Mouse (Mus musculus): ENCODE measurements at regions not wholly inside any gene's neighbourhood (a gene's known extent, or its start where the extent isn't known, plus 50 kb on each side); places are given as distances from the start of the nearest gene placed in this dataset.

DNA sequence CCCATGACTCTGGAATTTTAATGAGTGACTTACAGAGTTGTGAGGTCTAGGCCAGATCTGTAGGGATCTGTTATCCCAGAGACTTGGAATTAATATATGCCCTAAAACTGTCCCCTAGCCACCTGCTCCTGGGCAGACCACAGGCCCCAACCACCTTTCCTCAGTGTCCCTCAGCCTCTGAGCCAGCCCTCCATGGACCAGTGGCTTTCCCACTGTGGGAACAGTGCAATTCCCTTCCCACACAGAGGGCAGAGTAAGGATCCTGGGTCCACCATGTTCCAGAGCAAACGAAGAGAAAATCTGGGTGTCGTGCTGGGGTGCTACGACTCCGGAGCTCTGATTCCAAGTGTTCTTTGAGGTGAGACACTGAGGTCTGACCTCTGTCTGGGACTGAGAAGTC lies 174.7 kb downstream of the Thbs2 start:
- Histone ChIP-seq H3K27me3 (replicated peaks; ENCODE audit: control insufficient read depth, insufficient read depth, low read length) (peaks cover 8% of the 10 kb centered on the region; the same call in 1 of the 2 replicates), H3K4me2 (ENCODE audit: low read depth, low read length) (no peak overlapping the region), H3K9ac (ENCODE audit: low read depth, low read length) (no peak overlapping the region), H3K9me3 (ENCODE audit: control insufficient read depth, low read length) (no peaks in the 10 kb centered on the region), H3K4me3 (ENCODE audit: low read depth, low read length) (no peak overlapping the region), H3K27ac (replicated peaks; ENCODE audit: low read depth, low read length) (no peak overlapping the region), H3K36me3 (ENCODE audit: control insufficient read depth, insufficient read depth, low read length) (no peaks in the 10 kb centered on the region), H3K4me1 (ENCODE audit: control insufficient read depth, insufficient read depth, low read length) (peaks cover 4% of the 10 kb centered on the region; the same call in 1 of the 2 replicates)
- WGBS, result 89% methylated on average over 4 of the region's 4 CpGs
- no peak for ATAC-seq (ENCODE audit: low read depth)
- no peak for DNase-seq (ENCODE audit: low spot score)

DNA sequence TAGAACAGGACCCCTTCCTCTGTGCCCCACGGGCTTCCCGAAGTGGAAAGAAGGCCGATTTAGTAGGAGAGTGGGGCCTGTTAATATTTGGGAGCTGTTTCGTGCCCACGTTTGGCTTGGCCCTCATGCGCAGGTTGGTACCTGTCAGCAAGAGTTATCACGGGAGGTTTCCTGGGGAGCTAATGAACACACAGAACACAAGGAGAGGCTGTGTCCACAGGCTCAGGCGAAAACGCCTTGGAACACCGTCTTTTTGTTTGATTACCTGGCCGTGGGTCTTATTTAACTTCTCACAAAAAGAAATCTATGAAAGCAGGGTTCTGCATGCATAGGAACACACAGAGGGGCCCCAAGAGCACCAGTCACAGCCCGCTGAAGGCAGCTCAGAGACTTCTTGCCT lies 175.8 kb downstream of the Thbs2 start:
- no peak for DNase-seq (ENCODE audit: low spot score)
- 73% methylated on average over 12 of the region's 12 CpGs for WGBS
- H3K27ac ChIP-seq (replicated peaks; ENCODE audit: low read depth, low read length), result no peak overlapping the region

DNA sequence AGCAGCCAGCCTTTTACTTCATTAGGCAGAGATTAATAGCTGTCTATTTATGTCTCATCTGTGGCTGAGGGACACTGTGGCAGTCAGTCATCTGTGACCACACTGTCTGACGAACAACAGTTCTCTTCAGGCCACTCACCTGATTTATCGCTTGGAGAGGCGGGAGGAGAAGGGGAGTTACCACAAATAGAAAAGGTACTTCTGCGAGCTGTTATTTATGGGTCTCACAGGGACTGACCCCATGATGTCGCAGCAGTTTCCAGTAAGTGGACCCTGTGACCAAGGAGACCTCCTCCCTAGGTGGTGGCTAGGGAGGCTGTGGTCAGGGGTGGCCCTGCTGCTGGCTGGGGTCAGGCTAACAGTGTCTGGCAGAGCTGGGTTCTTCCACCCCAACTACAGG lies 176.7 kb downstream of the Thbs2 start:
- H3K36me3 ChIP-seq (ENCODE audit: control insufficient read depth, insufficient read depth, low read length), result no peaks in the 10 kb centered on the region
- H3K9me3 ChIP-seq (ENCODE audit: control insufficient read depth, low read length), result no peaks in the 10 kb centered on the region
- H3K27ac ChIP-seq (replicated peaks; ENCODE audit: low read depth, low read length), result no peak overlapping the region
- DNase-seq (ENCODE audit: low spot score) (no peak), ATAC-seq (ENCODE audit: low read depth) (no peak)
- peaks cover 8% of the 10 kb centered on the region; the same call in 1 of the 2 replicates for H3K4me1 ChIP-seq (ENCODE audit: control insufficient read depth, insufficient read depth, low read length)
- peaks cover 8% of the 10 kb centered on the region; the same call in 1 of the 2 replicates for H3K27me3 ChIP-seq (replicated peaks; ENCODE audit: control insufficient read depth, insufficient read depth, low read length)
- H3K4me3 ChIP-seq (ENCODE audit: low read depth, low read length), result no peak overlapping the region
- H3K9ac ChIP-seq (ENCODE audit: low read depth, low read length), result no peak overlapping the region
- 85% methylated on average over 5 of the region's 5 CpGs for WGBS
- H3K4me2 ChIP-seq (ENCODE audit: low read depth, low read length), result no peak overlapping the region

More for the DNA sequence above, 175.8 kb downstream of the Thbs2 start:
- Histone ChIP-seq H3K9ac (ENCODE audit: low read depth, low read length) (no peak overlapping the region), H3K4me2 (ENCODE audit: low read depth, low read length) (no peak overlapping the region), H3K4me3 (ENCODE audit: low read depth, low read length) (no peak overlapping the region), H3K36me3 (ENCODE audit: control insufficient read depth, insufficient read depth, low read length) (no peaks in the 10 kb centered on the region), H3K9me3 (ENCODE audit: control insufficient read depth, low read length) (no peaks in the 10 kb centered on the region), H3K4me1 (ENCODE audit: control insufficient read depth, insufficient read depth, low read length) (peaks cover 8% of the 10 kb centered on the region; the same call in 1 of the 2 replicates), H3K27me3 (replicated peaks; ENCODE audit: control insufficient read depth, insufficient read depth, low read length) (peaks cover 8% of the 10 kb centered on the region; the same call in 1 of the 2 replicates)
- ATAC-seq (ENCODE audit: low read depth), result no peak

GRCm38 (mm10) chr17:14516097-14516496 lies 177.9 kb downstream of the Thbs2 start:
- no peaks in the 10 kb centered on the region for H3K36me3 ChIP-seq (ENCODE audit: control insufficient read depth, insufficient read depth, low read length)
- H3K4me3 ChIP-seq (ENCODE audit: low read depth, low read length), result no peak overlapping the region
- 18% methylated on average over 8 of the region's 8 CpGs for WGBS
- H3K27me3 ChIP-seq (replicated peaks; ENCODE audit: control insufficient read depth, insufficient read depth, low read length), result no peaks in the 10 kb centered on the region
- H3K9me3 ChIP-seq (ENCODE audit: control insufficient read depth, low read length), result no peaks in the 10 kb centered on the region
- peaks cover 14% of the 10 kb centered on the region; the same call in 1 of the 2 replicates for H3K4me1 ChIP-seq (ENCODE audit: control insufficient read depth, insufficient read depth, low read length)
- no peak overlapping the region for H3K27ac ChIP-seq (replicated peaks; ENCODE audit: low read depth, low read length)
- no peak overlapping the region for H3K4me2 ChIP-seq (ENCODE audit: low read depth, low read length)
- DNase-seq (ENCODE audit: low spot score) (peak; percentile 83), ATAC-seq (ENCODE audit: low read depth) (0 out of 2 replicates have a peak, but pooled peaks have one; percentile 48)
- H3K9ac ChIP-seq (ENCODE audit: low read depth, low read length), result no peak overlapping the region

DNA sequence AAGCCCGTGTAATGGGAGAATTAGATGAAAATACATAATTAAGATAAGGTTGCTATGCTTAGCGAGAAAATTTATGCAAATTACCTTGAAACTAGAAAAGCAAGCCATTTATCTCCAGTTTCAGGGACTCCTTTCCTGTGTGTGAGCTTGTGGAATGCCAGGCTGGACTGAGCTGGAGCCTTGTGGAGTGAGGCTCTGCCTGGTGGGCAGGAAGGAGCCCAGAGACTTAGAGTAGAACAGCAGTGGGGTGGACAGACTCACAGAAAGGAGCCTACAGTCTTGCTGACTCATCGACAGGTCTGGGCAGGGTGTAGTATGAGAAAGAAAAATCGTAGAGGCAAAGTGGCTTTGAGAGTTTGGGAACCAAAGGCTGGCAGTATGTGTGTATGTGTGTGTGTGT lies 180.6 kb downstream of the Thbs2 start:
- WGBS, result 75% methylated on average over 4 of the region's 4 CpGs

DNA sequence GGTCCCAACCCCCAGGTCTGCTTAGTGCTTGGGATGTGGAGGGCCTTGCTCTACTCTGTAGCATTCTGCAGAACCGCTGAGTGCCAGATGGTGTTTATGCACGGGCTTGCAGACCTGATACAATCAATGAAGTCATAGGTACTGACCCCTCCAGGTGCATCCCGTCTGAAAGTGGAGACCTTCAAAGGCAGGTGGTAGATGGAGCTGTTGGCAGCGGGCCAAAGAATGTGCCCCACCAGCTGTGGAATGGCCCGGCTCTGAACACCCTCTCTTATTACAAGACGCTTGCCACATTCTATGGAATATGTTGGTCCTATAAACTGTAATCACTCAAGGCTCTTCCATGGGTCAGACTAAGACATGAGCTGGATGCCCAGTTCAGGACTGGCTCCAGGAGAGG lies 183.5 kb downstream of the Thbs2 start:
- Histone ChIP-seq H3K4me1 (ENCODE audit: control insufficient read depth, insufficient read depth, low read length) (peaks cover 39% of the 10 kb centered on the region), H3K36me3 (ENCODE audit: control insufficient read depth, insufficient read depth, low read length) (no peaks in the 10 kb centered on the region), H3K9ac (ENCODE audit: low read depth, low read length) (no peak overlapping the region), H3K27me3 (replicated peaks; ENCODE audit: control insufficient read depth, insufficient read depth, low read length) (no peaks in the 10 kb centered on the region), H3K4me3 (ENCODE audit: low read depth, low read length) (no peak overlapping the region), H3K4me2 (ENCODE audit: low read depth, low read length) (no peak overlapping the region), H3K9me3 (ENCODE audit: control insufficient read depth, low read length) (no peaks in the 10 kb centered on the region), H3K27ac (replicated peaks; ENCODE audit: low read depth, low read length) (no peak overlapping the region)
- DNase-seq (ENCODE audit: low spot score), result peak; percentile 81
- WGBS, result 23% methylated on average over 6 of the region's 6 CpGs
- ATAC-seq (ENCODE audit: low read depth), result peak; percentile 77

More for the DNA sequence above, 180.6 kb downstream of the Thbs2 start:
- no peak overlapping the region for H3K4me3 ChIP-seq (ENCODE audit: low read depth, low read length)
- H3K27me3 ChIP-seq (replicated peaks; ENCODE audit: control insufficient read depth, insufficient read depth, low read length), result no peaks in the 10 kb centered on the region
- no peak overlapping the region for H3K27ac ChIP-seq (replicated peaks; ENCODE audit: low read depth, low read length)
- no peaks in the 10 kb centered on the region for H3K36me3 ChIP-seq (ENCODE audit: control insufficient read depth, insufficient read depth, low read length)
- no peak overlapping the region for H3K9ac ChIP-seq (ENCODE audit: low read depth, low read length)
- peaks cover 38% of the 10 kb centered on the region for H3K4me1 ChIP-seq (ENCODE audit: control insufficient read depth, insufficient read depth, low read length)
- H3K4me2 ChIP-seq (ENCODE audit: low read depth, low read length), result no peak overlapping the region
- no peaks in the 10 kb centered on the region for H3K9me3 ChIP-seq (ENCODE audit: control insufficient read depth, low read length)
- DNase-seq (ENCODE audit: low spot score), result no peak
- no peak for ATAC-seq (ENCODE audit: low read depth)

GRCm38 (mm10) chr17:14507111-14507510 lies 186.9 kb downstream of the Thbs2 start:
- Histone ChIP-seq H3K4me1 (ENCODE audit: control insufficient read depth, insufficient read depth, low read length) (peaks cover 32% of the 10 kb centered on the region), H3K4me2 (ENCODE audit: low read depth, low read length) (no peak overlapping the region), H3K27me3 (replicated peaks; ENCODE audit: control insufficient read depth, insufficient read depth, low read length) (no peaks in the 10 kb centered on the region), H3K27ac (replicated peaks; ENCODE audit: low read depth, low read length) (no peak overlapping the region), H3K9me3 (ENCODE audit: control insufficient read depth, low read length) (no peaks in the 10 kb centered on the region), H3K4me3 (ENCODE audit: low read depth, low read length) (no peak overlapping the region), H3K36me3 (ENCODE audit: control insufficient read depth, insufficient read depth, low read length) (no peaks in the 10 kb centered on the region), H3K9ac (ENCODE audit: low read depth, low read length) (no peak overlapping the region)
- DNase-seq (ENCODE audit: low spot score) (no peak), ATAC-seq (ENCODE audit: low read depth) (no peak)
- 82% methylated on average over 3 of the region's 3 CpGs for WGBS

DNA sequence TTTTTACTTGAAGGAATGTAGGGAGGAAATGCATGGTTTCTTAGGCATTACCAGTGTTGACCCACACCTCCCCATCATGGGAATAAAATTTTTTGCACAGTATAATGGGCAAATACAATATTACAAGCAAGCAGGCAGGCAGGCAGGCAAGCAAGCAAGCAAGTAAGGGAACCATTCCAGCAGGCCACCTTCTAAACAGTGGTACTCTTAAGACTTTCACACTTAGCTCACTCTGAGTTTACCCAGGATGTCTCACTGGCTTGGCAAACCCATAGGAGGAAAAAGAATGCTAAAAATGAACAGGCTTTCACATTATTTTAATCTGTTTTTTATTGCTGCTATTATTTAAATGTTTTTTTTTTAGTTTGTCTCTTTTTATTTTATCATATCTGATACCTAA lies 187.9 kb downstream of the Thbs2 start:
- Histone ChIP-seq H3K27ac (replicated peaks; ENCODE audit: low read depth, low read length) (no peak overlapping the region), H3K27me3 (replicated peaks; ENCODE audit: control insufficient read depth, insufficient read depth, low read length) (no peaks in the 10 kb centered on the region), H3K36me3 (ENCODE audit: control insufficient read depth, insufficient read depth, low read length) (no peaks in the 10 kb centered on the region), H3K4me3 (ENCODE audit: low read depth, low read length) (no peak overlapping the region), H3K9ac (ENCODE audit: low read depth, low read length) (no peak overlapping the region), H3K9me3 (ENCODE audit: control insufficient read depth, low read length) (no peaks in the 10 kb centered on the region), H3K4me2 (ENCODE audit: low read depth, low read length) (no peak overlapping the region), H3K4me1 (ENCODE audit: control insufficient read depth, insufficient read depth, low read length) (peaks cover 28% of the 10 kb centered on the region)
- no peak for DNase-seq (ENCODE audit: low spot score)
- no peak for ATAC-seq (ENCODE audit: low read depth)

DNA sequence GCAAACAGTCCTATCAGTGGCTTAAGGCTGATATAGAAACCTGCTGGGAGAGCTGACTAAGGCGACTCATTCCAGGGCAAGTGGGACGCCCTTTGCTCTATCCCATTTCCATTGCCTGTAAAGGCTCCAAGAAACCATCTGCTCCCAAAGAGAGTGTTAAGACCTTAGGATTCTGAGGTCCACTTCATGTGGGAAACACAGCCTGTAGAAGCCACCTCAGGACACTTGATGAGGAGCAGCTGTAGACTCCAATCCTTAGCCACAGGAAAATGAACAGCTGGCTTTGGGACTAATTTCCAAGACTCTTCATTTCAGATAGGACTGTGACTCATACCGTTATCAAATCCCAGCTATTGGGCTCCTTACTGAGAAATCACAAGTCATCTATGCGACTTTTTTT lies 188.6 kb downstream of the Thbs2 start:
- Histone ChIP-seq H3K4me1 (ENCODE audit: control insufficient read depth, insufficient read depth, low read length) (peaks cover 20% of the 10 kb centered on the region), H3K36me3 (ENCODE audit: control insufficient read depth, insufficient read depth, low read length) (no peaks in the 10 kb centered on the region), H3K9me3 (ENCODE audit: control insufficient read depth, low read length) (no peaks in the 10 kb centered on the region), H3K9ac (ENCODE audit: low read depth, low read length) (no peak overlapping the region), H3K4me2 (ENCODE audit: low read depth, low read length) (no peak overlapping the region), H3K4me3 (ENCODE audit: low read depth, low read length) (no peak overlapping the region), H3K27ac (replicated peaks; ENCODE audit: low read depth, low read length) (no peak overlapping the region), H3K27me3 (replicated peaks; ENCODE audit: control insufficient read depth, insufficient read depth, low read length) (no peaks in the 10 kb centered on the region)
- WGBS, result 80% methylated on average over 4 of the region's 4 CpGs
- DNase-seq (ENCODE audit: low spot score) (no peak), ATAC-seq (ENCODE audit: low read depth) (no peak)

Measured in embryonic facial prominence, embryonic 14.5 days (tissue).